Mouse (Mus musculus) central nervous system, embryonic 18 days (tissue): ENCODE measurements around the gene Olfr564. TPM values are rescaled to one million over a fixed set of nuclear protein-coding genes. Genes with fewer than 3 reads are reported as not detected.

Source experiments
- polyA plus RNA-seq: library from polyadenylated mRNA; depleted of rRNA; stranded (reverse); fragments of >200 nt; gene quantifications from 2 replicates; pipeline ENCODE4 v1.2.3, GENCODE M21; 2012; rRNA removed

The Olfr564 gene
- polyA plus RNA-seq = not detected in 2 replicates

DNA sequence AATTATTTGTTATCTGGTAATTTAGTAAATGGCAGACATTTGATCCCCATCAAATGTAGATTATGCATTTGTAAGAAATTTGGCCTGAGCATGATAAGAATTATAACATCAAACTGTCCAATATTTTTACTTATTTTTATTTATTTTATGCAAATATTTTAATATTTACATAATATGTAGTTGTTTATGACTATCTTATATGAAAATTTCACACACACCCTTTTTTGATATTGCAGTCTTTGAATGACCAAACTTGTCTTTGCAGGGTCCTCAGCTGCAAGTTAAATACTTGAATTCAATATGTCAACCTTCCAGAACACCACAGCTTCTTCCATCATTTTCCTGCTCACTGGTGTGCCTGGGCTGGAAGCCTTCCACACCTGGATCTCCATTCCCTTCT, at the start of gene Olfr564:
Olfr564 (plus strand) TSS at position 301 of the 400 bp plus-strand sequence.

DNA sequence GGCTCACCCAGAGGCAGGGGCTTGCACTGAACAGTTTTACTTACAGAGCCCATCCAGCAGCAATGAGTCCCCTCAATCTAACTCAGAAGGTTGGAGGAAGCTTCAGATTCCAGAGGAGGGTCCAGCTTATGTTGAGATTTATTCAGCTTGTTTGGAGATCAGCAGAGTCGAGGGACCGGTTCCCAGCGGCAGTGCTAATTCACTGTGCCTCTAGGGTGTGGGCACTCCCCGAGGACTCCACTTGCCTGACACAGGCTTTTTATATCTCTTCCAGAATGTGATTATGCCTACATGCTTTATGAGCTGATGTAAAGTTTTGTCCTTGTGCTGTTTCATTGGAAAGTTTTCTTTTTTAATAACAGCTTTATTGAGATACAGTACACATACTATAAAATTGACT, 44.0 kb upstream of the Olfr564 start, which contains the start of the genes Olfr560 and Olfr78:
Olfr560 (minus strand) TSS at position 101 of the 400 bp plus-strand sequence.
Olfr78 (minus strand) TSS at position 206 of the 400 bp plus-strand sequence.

DNA sequence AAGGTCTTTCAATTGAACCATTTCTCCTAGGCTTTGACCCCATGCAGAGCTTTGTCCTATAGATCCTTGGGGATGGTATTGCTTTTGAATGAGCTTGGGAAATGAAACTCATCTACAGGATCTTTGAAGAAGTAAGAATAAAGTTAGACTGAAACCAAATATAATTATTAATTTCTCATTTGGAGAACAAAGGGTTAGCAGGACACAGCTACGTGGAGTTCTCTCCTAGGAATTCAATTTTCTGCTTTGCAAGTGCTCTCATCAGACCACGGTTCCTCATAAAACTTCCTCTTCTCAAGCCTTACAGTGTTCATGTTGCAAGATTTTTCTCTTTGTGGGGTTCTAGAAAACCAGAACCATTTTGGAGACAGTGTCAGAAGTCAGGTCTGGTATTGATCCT, 32.4 kb upstream of the Olfr564 start, which contains the start of gene Olfr561:
Olfr561 (plus strand) TSS at position 301 of the 400 bp plus-strand sequence.

Other genes starting within 250 kb of the Olfr564 start
- gene Trim21, start 238.0 kb upstream of the Olfr564 start, polyA plus RNA-seq = 1.8 and 2.0 TPM in 2 replicates
- not detected in 2 replicates for gene Olfr550, start 232.0 kb upstream of the Olfr564 start, polyA plus RNA-seq
- not detected in 2 replicates for gene Olfr551, start 211.6 kb upstream of the Olfr564 start, polyA plus RNA-seq
- gene Olfr552, start 205.7 kb upstream of the Olfr564 start, polyA plus RNA-seq = not detected in 2 replicates
- gene Olfr553, start 185.3 kb upstream of the Olfr564 start, polyA plus RNA-seq = not detected in 2 replicates
- not detected in 2 replicates for gene Olfr554, start 165.0 kb upstream of the Olfr564 start, polyA plus RNA-seq
- gene Olfr555, start 144.7 kb upstream of the Olfr564 start, polyA plus RNA-seq = not detected in 2 replicates
- not detected in 2 replicates for gene Olfr556, start 138.6 kb upstream of the Olfr564 start, polyA plus RNA-seq
- 13.5 and 14.2 TPM in 2 replicates for gene Trim68, start 116.2 kb upstream of the Olfr564 start, polyA plus RNA-seq
- not detected in 2 replicates for gene Olfr557, start 107.6 kb upstream of the Olfr564 start, polyA plus RNA-seq
- 0.05 and 0.15 TPM in 2 replicates for gene Olfr558, start 101.3 kb upstream of the Olfr564 start, polyA plus RNA-seq
- not detected in 2 replicates for gene Olfr33, start 84.4 kb upstream of the Olfr564 start, polyA plus RNA-seq
- gene Olfr559, start 76.0 kb upstream of the Olfr564 start, polyA plus RNA-seq = not detected in 2 replicates
- not detected in 2 replicates for gene Olfr560, start 44.1 kb upstream of the Olfr564 start, polyA plus RNA-seq
- 0.13 and 0.17 TPM in 2 replicates for gene Olfr78, start 44.0 kb upstream of the Olfr564 start, polyA plus RNA-seq
- not detected in 2 replicates for gene Olfr561, start 32.3 kb upstream of the Olfr564 start, polyA plus RNA-seq
- gene Olfr566, start 55.3 kb downstream of the Olfr564 start, polyA plus RNA-seq = not detected in 2 replicates
- not detected in 2 replicates for gene Olfr568, start 73.6 kb downstream of the Olfr564 start, polyA plus RNA-seq
- gene Olfr569, start 87.4 kb downstream of the Olfr564 start, polyA plus RNA-seq = not detected in 2 replicates
- 0.05 TPM in 1 of 2 replicates, not detected in the other for gene Olfr570, start 91.1 kb downstream of the Olfr564 start, polyA plus RNA-seq
- gene Olfr571, start 114.1 kb downstream of the Olfr564 start, polyA plus RNA-seq = not detected in 2 replicates
- not detected in 2 replicates for gene Olfr572, start 120.9 kb downstream of the Olfr564 start, polyA plus RNA-seq
- gene Olfr573-ps1, start 139.1 kb downstream of the Olfr564 start, polyA plus RNA-seq = not detected in 2 replicates
- not detected in 2 replicates for gene Olfr574, start 145.0 kb downstream of the Olfr564 start, polyA plus RNA-seq
- gene Olfr575, start 155.3 kb downstream of the Olfr564 start, polyA plus RNA-seq = not detected in 2 replicates
- gene Olfr576, start 159.2 kb downstream of the Olfr564 start, polyA plus RNA-seq = not detected in 2 replicates
- not detected in 2 replicates for gene Olfr577, start 172.5 kb downstream of the Olfr564 start, polyA plus RNA-seq
- not detected in 2 replicates for gene Olfr578, start 185.8 kb downstream of the Olfr564 start, polyA plus RNA-seq
- gene Olfr582, start 234.5 kb downstream of the Olfr564 start, polyA plus RNA-seq = not detected in 2 replicates
- gene Olfr583, start 247.8 kb downstream of the Olfr564 start, polyA plus RNA-seq = not detected in 2 replicates